Mouse (Mus musculus) olfactory bulb, adult 2 months (tissue): Measurements from ENCODE around the gene Ston1.

Experiments used
- CTCF ChIP-seq: fragments of 200-500 bp; IDR thresholded peaks from 2 replicates; pipeline ENCODE4 v1.5.1; 2012; ENCODE audit warnings: low read depth, mild to moderate bottlenecking, low read length, moderate library complexity; ENCODE audit not compliant: insufficient read depth
- POLR2A ChIP-seq: fragments of 200-500 bp; IDR thresholded peaks from 2 replicates; pipeline ENCODE4 v1.6.1; 2012; ENCODE audit warnings: mild to moderate bottlenecking, low read depth, low read length, moderate library complexity; ENCODE audit not compliant: insufficient read depth

DNA sequence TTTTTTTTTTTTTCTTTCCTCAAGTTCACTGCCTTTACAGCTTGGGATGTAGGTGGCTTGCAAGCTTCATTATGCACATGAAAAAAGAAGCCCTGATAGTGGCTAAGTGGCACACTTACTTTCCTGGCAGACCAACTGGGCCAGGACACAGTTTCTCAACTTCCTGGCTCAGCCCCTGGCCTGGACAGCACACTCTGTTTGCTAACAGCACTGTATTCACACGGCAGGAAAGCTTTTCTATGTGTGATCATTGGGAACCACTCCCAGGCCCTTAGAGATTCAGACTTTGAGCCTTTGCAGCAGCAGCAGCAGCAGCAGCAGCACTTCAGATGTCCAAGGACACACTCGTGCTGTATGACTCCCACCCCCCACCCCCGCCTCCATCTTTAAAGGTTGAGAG lies 16.8 kb downstream of the Ston1 start:
- TF ChIP-seq POLR2A (no peak), CTCF (no peak)
